Comparison of ENCODE assay signal across 10 mouse cellular contexts in the genomic region with DNA sequence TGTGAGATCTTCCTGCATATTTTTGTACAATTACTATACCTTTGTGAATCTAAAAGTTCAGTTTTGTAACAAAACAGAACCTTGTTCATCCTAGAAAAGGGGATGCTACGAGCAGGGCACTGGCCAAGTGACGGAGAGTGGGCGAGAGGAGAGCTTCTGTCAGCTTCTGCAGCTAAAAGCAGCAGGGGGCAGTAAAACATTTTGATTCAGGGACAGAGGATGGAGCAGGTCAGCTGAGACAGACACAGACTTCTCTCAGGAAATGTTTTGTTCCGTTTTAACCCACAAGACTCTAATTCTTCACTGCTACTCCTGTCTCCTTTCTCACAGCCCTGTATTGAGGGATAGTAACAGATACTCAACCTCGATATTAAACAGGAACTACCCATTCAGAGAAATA. TPM values are rescaled to one million over a fixed set of nuclear protein-coding genes. Genes with fewer than 3 reads are reported as not detected.
DNase-seq lines count a peak whose midpoint lies in the region; ATAC-seq and TF ChIP-seq lines count a peak whose summit lies in the region.
"Had no signal": no experiment of that assay in that cellular context is flagged by ENCODE, and none has a peak within 500 bp of the region (broad histone marks: within the 10 kb centered on the region; RNA-seq: fewer than 3 reads in every experiment).

No protein-coding gene starts in this region.

- no peak overlapping the region for H3K4me3 ChIP-seq in liver, postnatal 0 days (ENCODE audit: low read depth, low read length)
- no peak overlapping the region for H3K4me3 ChIP-seq in liver, embryonic 11.5 days (ENCODE audit: low read depth, low read length)
- no peak overlapping the region for H3K4me3 ChIP-seq in embryonic fibroblast, embryonic 13.5 days (ENCODE audit: insufficient read depth, low read length)
- no peak overlapping the region for H3K4me3 ChIP-seq in lung, postnatal 0 days (ENCODE audit: low read depth, low read length)
- H3K4me3 ChIP-seq: embryonic facial prominence, embryonic 15.5 days; limb, embryonic 13.5 days had no signal

- H3K27me3 ChIP-seq in liver, postnatal 0 days (ENCODE audit: insufficient read depth, low read length) = no peaks in the 10 kb centered on the region
- H3K27me3 ChIP-seq in liver, embryonic 11.5 days (replicated peaks; ENCODE audit: control insufficient read depth, insufficient read depth, low read length) = no peaks in the 10 kb centered on the region
- H3K27me3 ChIP-seq in lung, postnatal 0 days (replicated peaks; ENCODE audit: insufficient read depth, low read length) = no peaks in the 10 kb centered on the region
- H3K27me3 ChIP-seq: embryonic facial prominence, embryonic 15.5 days; limb, embryonic 13.5 days had no signal

- ATAC-seq in cerebellum, adult (ENCODE audit: insufficient number of reproducible peaks, low FRiP score, low TSS enrichment) = no peak
- ATAC-seq in liver, postnatal 0 days = no peak
- no peak for ATAC-seq in liver, embryonic 11.5 days (replicated peaks; ENCODE audit: low FRiP score)
- no peak for ATAC-seq in lung, postnatal 0 days
- no peak for ATAC-seq in erythroid progenitor cell, adult 5-6 weeks (replicated peaks; ENCODE audit: low FRiP score, poor library complexity, severe bottlenecking)

- H3K4me1 ChIP-seq in liver, postnatal 0 days (ENCODE audit: insufficient read depth) = no peaks in the 10 kb centered on the region
- no peaks in the 10 kb centered on the region for H3K4me1 ChIP-seq in liver, embryonic 11.5 days (replicated peaks; ENCODE audit: control insufficient read depth, insufficient read depth, low read length)
- H3K4me1 ChIP-seq in embryonic fibroblast, embryonic 13.5 days (ENCODE audit: control insufficient read depth, insufficient read depth, low read length) = no peaks in the 10 kb centered on the region
- H3K4me1 ChIP-seq in lung, postnatal 0 days (ENCODE audit: insufficient read depth, low read depth, low read length) = no peaks in the 10 kb centered on the region
- H3K4me1 ChIP-seq: embryonic facial prominence, embryonic 15.5 days; limb, embryonic 13.5 days had no signal

- TF ChIP-seq EP300 in liver, postnatal 0 days (IDR thresholded peaks at IDR 0.05; ENCODE audit: low read depth) = no peak
- TF ChIP-seq EP300 in lung, postnatal 0 days (IDR thresholded peaks at IDR 0.05) = no peak

- H3K36me3 ChIP-seq in liver, postnatal 0 days (replicated peaks; ENCODE audit: insufficient read depth, low read length) = no peaks in the 10 kb centered on the region
- no peaks in the 10 kb centered on the region for H3K36me3 ChIP-seq in liver, embryonic 11.5 days (ENCODE audit: control insufficient read depth, insufficient read depth, low read length)
- no peaks in the 10 kb centered on the region for H3K36me3 ChIP-seq in lung, postnatal 0 days (ENCODE audit: insufficient read depth, low read length)
- H3K36me3 ChIP-seq: embryonic facial prominence, embryonic 15.5 days; limb, embryonic 13.5 days had no signal

- 25% methylated on average over 5 of the region's 5 CpGs for WGBS in liver, postnatal 0 days (ENCODE audit: insufficient replicate concordance)
- 40% methylated on average over 5 of the region's 5 CpGs for WGBS in liver, embryonic 11.5 days
- WGBS in lung, postnatal 0 days = 43% methylated on average over 5 of the region's 5 CpGs

- no peak overlapping the region for H3K9ac ChIP-seq in liver, postnatal 0 days (replicated peaks)
- H3K9ac ChIP-seq in liver, embryonic 11.5 days (ENCODE audit: low read depth, low read length) = no peak overlapping the region
- H3K9ac ChIP-seq in lung, postnatal 0 days (replicated peaks; ENCODE audit: low read depth) = no peak overlapping the region
- H3K9ac ChIP-seq: embryonic facial prominence, embryonic 15.5 days; limb, embryonic 13.5 days had no signal

- peak; percentile 32 for TF ChIP-seq CTCF in liver, postnatal 0 days (IDR thresholded peaks at IDR 0.05; ENCODE audit: low read depth)
- peak; percentile 19; the same call in 1 of the 2 replicates for TF ChIP-seq CTCF in embryonic fibroblast, embryonic 13.5 days (IDR thresholded peaks at IDR 0.05; ENCODE audit: borderline replicate concordance, insufficient read depth, low read length)
- TF ChIP-seq CTCF in lung, postnatal 0 days (IDR thresholded peaks at IDR 0.05) = peak; percentile 63

- H3K9me3 ChIP-seq in liver, postnatal 0 days (ENCODE audit: low read length) = no peaks in the 10 kb centered on the region
- H3K9me3 ChIP-seq in liver, embryonic 11.5 days (ENCODE audit: control insufficient read depth, low read length) = no peaks in the 10 kb centered on the region
- H3K9me3 ChIP-seq in lung, postnatal 0 days (ENCODE audit: low read length) = no peaks in the 10 kb centered on the region
- H3K9me3 ChIP-seq: embryonic facial prominence, embryonic 15.5 days; limb, embryonic 13.5 days had no signal

- no peak overlapping the region for H3K27ac ChIP-seq in liver, postnatal 0 days (ENCODE audit: low read depth)
- no peak overlapping the region for H3K27ac ChIP-seq in liver, embryonic 11.5 days (ENCODE audit: low read depth, low read length)
- H3K27ac ChIP-seq in embryonic fibroblast, embryonic 13.5 days (ENCODE audit: insufficient read depth, low read length) = no peak overlapping the region
- H3K27ac ChIP-seq in lung, postnatal 0 days (ENCODE audit: low read length) = no peak overlapping the region
- H3K27ac ChIP-seq: embryonic facial prominence, embryonic 15.5 days; limb, embryonic 13.5 days had no signal

- H3K4me2 ChIP-seq in liver, postnatal 0 days (ENCODE audit: low read depth, low read length) = no peak overlapping the region
- H3K4me2 ChIP-seq in liver, embryonic 11.5 days = no peak overlapping the region
- no peak overlapping the region for H3K4me2 ChIP-seq in lung, postnatal 0 days (replicated peaks; ENCODE audit: low read depth, low read length)
- H3K4me2 ChIP-seq: embryonic facial prominence, embryonic 15.5 days; limb, embryonic 13.5 days had no signal

- no peak for TF ChIP-seq POLR2A in embryonic fibroblast, embryonic 13.5 days (IDR thresholded peaks at IDR 0.05; ENCODE audit: low read depth, low read length)

- DNase-seq in cerebellum, postnatal 10 days = peak; percentile 47 to 49
- no peak for DNase-seq in liver, postnatal 0 days
- no peak for DNase-seq in liver, embryonic 11.5 days (ENCODE audit: low spot score)
- DNase-seq in lung, postnatal 0 days (ENCODE audit: low spot score) = peak; percentile 50
- DNase-seq in yolk sac, embryonic 10.5 days (ENCODE audit: low spot score) = no peak

RNA-seq across cellular contexts. Expression of gene Slit2, which starts 55.1 kb away (rescaled TPM):
- 0.23 and 0.47 TPM in 2 replicates for polyA plus RNA-seq in liver, postnatal 0 days (2015; fragmentation: Nextera tagmentation; extraction: Ambion mirVana)
- polyA plus RNA-seq in liver, embryonic 11.5 days (2014; fragmentation: Nextera tagmentation; extraction: Ambion mirVana) = 3.8 and 5.1 TPM in 2 replicates
- 258 and 328 TPM in 2 replicates for polyA plus RNA-seq in embryonic fibroblast, embryonic 13.5 days (2011; ENCODE audit: insufficient read length, low read depth, missing spikeins)
- polyA plus RNA-seq in lung, postnatal 0 days (2015; fragmentation: Nextera tagmentation; extraction: Ambion mirVana) = 30.7 and 33.6 TPM in 2 replicates
- total RNA-seq in erythroid progenitor cell, adult 5-6 weeks (2015; ENCODE audit: low replicate concordance) = not detected in 2 replicates
- total RNA-seq in erythroid progenitor cell, adult 5-6 weeks (2017; ENCODE audit: low replicate concordance) = 0.26 and 1.1 TPM in 2 replicates

Comparison
In these comparisons a context has a peak if more than half of its experiments do, and no peak if none do; other contexts are left out.
1. DNase-seq: peak in cerebellum, postnatal 10 days (2 of 2) and lung, postnatal 0 days (single experiment); none in liver, postnatal 0 days (single experiment), liver, embryonic 11.5 days (single experiment) and yolk sac, embryonic 10.5 days (single experiment).
2. Peak in every context shown above with its lines, with median percentiles within 50 percentile points of each other: CTCF ChIP-seq.